Mouse (Mus musculus) megakaryocyte, embryonic 14.5 days (primary cell): ENCODE data around the gene Pdxk.

Source experiments
- FLI1 ChIP-seq: IDR thresholded peaks from 2 replicates; pipeline ENCODE4 v1.6.1; 2012; ENCODE audit warnings: low read length, inconsistent platforms, mixed read lengths
- GATA1 ChIP-seq: IDR thresholded peaks from 3 replicates; pipeline ENCODE4 v1.6.1; 2012; ENCODE audit warnings: mixed read lengths, low read length, inconsistent platforms, borderline replicate concordance

DNA sequence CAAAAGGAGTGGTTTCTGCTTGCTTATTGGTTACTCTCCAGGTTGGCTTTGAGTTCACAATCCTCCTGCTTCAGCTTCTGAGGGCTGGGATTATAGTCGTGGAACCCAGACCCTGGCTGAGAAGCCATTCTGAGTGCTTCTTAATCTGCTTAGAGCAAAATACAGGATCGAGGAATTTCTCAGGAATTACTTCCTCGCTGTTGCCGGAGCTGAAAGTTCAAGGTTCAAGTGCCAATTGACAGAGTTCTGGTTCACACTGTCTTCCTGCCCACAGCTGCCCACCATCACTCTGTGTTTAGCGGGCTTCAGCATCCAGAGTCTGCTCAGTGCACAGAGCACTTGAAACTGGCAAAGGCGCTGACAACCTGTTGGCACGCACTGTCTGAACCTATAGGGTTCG lies 10.0 kb upstream of the Pdxk start:
- TF ChIP-seq FLI1 (no peak), GATA1 (no peak)
